24 mouse cellular contexts compared by ENCODE assay signal in genomic region chr2:145840910-145841870, GRCm38 (mm10).
DNase-seq lines count a peak whose midpoint lies in the region; ATAC-seq and TF ChIP-seq lines count a peak whose summit lies in the region.
"Had no signal": no experiment of that assay in that cellular context is flagged by ENCODE, and none has a peak within 500 bp of the region (broad histone marks: within the 10 kb centered on the region; RNA-seq: fewer than 3 reads in every experiment).

No protein-coding gene starts in this region.

- no peak overlapping the region for H3K4me2 ChIP-seq in kidney, postnatal 0 days (ENCODE audit: low read length)
- H3K4me2 ChIP-seq in intestine, embryonic 15.5 days (replicated peaks), result no peak overlapping the region
- H3K4me2 ChIP-seq in heart, embryonic 11.5 days, result no peak overlapping the region
- H3K4me2 ChIP-seq: forebrain, embryonic 13.5 days; hindbrain, embryonic 14.5 days; liver, embryonic 12.5 days; midbrain, embryonic 13.5 days; stomach, embryonic 15.5 days had no signal

- H3K27ac ChIP-seq in kidney, postnatal 0 days, result no peak overlapping the region
- peak overlapping the region; percentile 40; the same call in 1 of the 2 replicates for H3K27ac ChIP-seq in intestine, embryonic 15.5 days
- H3K27ac ChIP-seq in heart, embryonic 11.5 days (ENCODE audit: low read depth, low read length), result no peak overlapping the region
- H3K27ac ChIP-seq: forebrain, embryonic 13.5 days; heart, embryonic 10.5 days; hindbrain, embryonic 14.5 days; liver, embryonic 12.5 days; macrophage; midbrain, embryonic 13.5 days; stomach, embryonic 15.5 days had no signal

- no peak for TF ChIP-seq CTCF in kidney, postnatal 0 days (IDR thresholded peaks at IDR 0.05; ENCODE audit: low read depth)

- 41% methylated on average over 12 of the region's 12 CpGs for WGBS in kidney, postnatal 0 days
- 60% methylated on average over 12 of the region's 12 CpGs for WGBS in intestine, embryonic 15.5 days
- WGBS in heart, embryonic 11.5 days (ENCODE audit: insufficient replicate concordance), result 75% methylated on average over 12 of the region's 12 CpGs

- 0 out of 2 replicates have a peak, but pooled peaks have one; percentile 11 for ATAC-seq in kidney, postnatal 0 days (replicated peaks; ENCODE audit: low FRiP score, low read depth)
- peak; percentile 78 for ATAC-seq in intestine, embryonic 15.5 days
- no peak for ATAC-seq in heart, embryonic 11.5 days (replicated peaks; ENCODE audit: insufficient number of reproducible peaks, low FRiP score, low TSS enrichment)
- ATAC-seq: forebrain, embryonic 13.5 days; liver, embryonic 12.5 days; lung, postnatal 0 days had no signal

- no peaks in the 10 kb centered on the region for H3K9me3 ChIP-seq in kidney, postnatal 0 days (replicated peaks; ENCODE audit: low read length)
- no peaks in the 10 kb centered on the region for H3K9me3 ChIP-seq in intestine, embryonic 15.5 days
- no peaks in the 10 kb centered on the region for H3K9me3 ChIP-seq in heart, embryonic 11.5 days (replicated peaks; ENCODE audit: control insufficient read depth, low read length)
- H3K9me3 ChIP-seq: forebrain, embryonic 13.5 days; heart, embryonic 10.5 days; liver, embryonic 12.5 days; midbrain, embryonic 13.5 days; stomach, embryonic 15.5 days had no signal

- no peak overlapping the region for H3K4me3 ChIP-seq in kidney, postnatal 0 days (replicated peaks; ENCODE audit: low read depth, low read length)
- no peak overlapping the region for H3K4me3 ChIP-seq in intestine, embryonic 15.5 days (replicated peaks)
- H3K4me3 ChIP-seq in heart, embryonic 11.5 days (ENCODE audit: low read depth, low read length), result no peak overlapping the region
- H3K4me3 ChIP-seq: forebrain, embryonic 13.5 days; heart, embryonic 10.5 days; liver, embryonic 12.5 days; midbrain, embryonic 13.5 days; stomach, embryonic 15.5 days had no signal

- H3K36me3 ChIP-seq in kidney, postnatal 0 days (ENCODE audit: insufficient read depth, low read length), result peaks cover 13% of the 10 kb centered on the region; the same call in 1 of the 2 replicates
- peaks cover under 1% of the 10 kb centered on the region; the same call in 1 of the 2 replicates for H3K36me3 ChIP-seq in intestine, embryonic 15.5 days
- no peaks in the 10 kb centered on the region for H3K36me3 ChIP-seq in heart, embryonic 11.5 days (ENCODE audit: control insufficient read depth, insufficient read depth, low read length)
- H3K36me3 ChIP-seq: liver, embryonic 12.5 days; midbrain, embryonic 13.5 days; stomach, embryonic 15.5 days had no signal

- H3K27me3 ChIP-seq in kidney, postnatal 0 days (ENCODE audit: insufficient read depth, low read length), result no peaks in the 10 kb centered on the region
- no peaks in the 10 kb centered on the region for H3K27me3 ChIP-seq in intestine, embryonic 15.5 days (replicated peaks)
- no peaks in the 10 kb centered on the region for H3K27me3 ChIP-seq in heart, embryonic 11.5 days (ENCODE audit: control insufficient read depth, insufficient read depth, low read length)
- H3K27me3 ChIP-seq: forebrain, embryonic 13.5 days; liver, embryonic 12.5 days; midbrain, embryonic 13.5 days; stomach, embryonic 15.5 days had no signal

- DNase-seq in kidney, postnatal 0 days (ENCODE audit: low spot score), result no peak
- DNase-seq in kidney, adult 11 months, result no peak
- DNase-seq in Muller cell, postnatal 12 days (ENCODE audit: inconsistent ontology term), result peak; percentile 32
- no peak for DNase-seq in frontal cortex, postnatal 10 days (ENCODE audit: low spot score in 2 of 2)
- DNase-seq in testis, postnatal 10 days (ENCODE audit: low spot score), result no peak
- DNase-seq in cerebellum, adult 11 months, result no peak
- DNase-seq: adrenal gland, adult 8-10 months; cerebellum, adult 9-10 months; cerebellum, postnatal 36 days; gastrocnemius, postnatal 14 days; heart, postnatal 36 days; kidney, postnatal 10 days; lung, adult 18-20 months; thymus, postnatal 14 days had no signal

- H3K9ac ChIP-seq in kidney, postnatal 0 days (ENCODE audit: low read depth, low read length), result no peak overlapping the region
- no peak overlapping the region for H3K9ac ChIP-seq in intestine, embryonic 15.5 days
- no peak overlapping the region for H3K9ac ChIP-seq in heart, embryonic 11.5 days (ENCODE audit: low read depth, low read length)
- H3K9ac ChIP-seq: forebrain, embryonic 13.5 days; hindbrain, embryonic 14.5 days; liver, embryonic 12.5 days; midbrain, embryonic 13.5 days; stomach, embryonic 15.5 days had no signal

- H3K4me1 ChIP-seq in kidney, postnatal 0 days (replicated peaks; ENCODE audit: insufficient read depth, low read length), result 0 out of 2 replicates have a peak, but pooled peaks cover 5% of the 10 kb centered on the region
- no peaks in the 10 kb centered on the region for H3K4me1 ChIP-seq in intestine, embryonic 15.5 days (replicated peaks)
- no peaks in the 10 kb centered on the region for H3K4me1 ChIP-seq in heart, embryonic 11.5 days (ENCODE audit: control insufficient read depth, insufficient read depth, low read length)
- H3K4me1 ChIP-seq: heart, embryonic 10.5 days; liver, embryonic 12.5 days; stomach, embryonic 15.5 days had no signal
